Mouse (Mus musculus) thymus, adult 2 months (tissue): ENCODE measurements around the gene Supv3l1.

Experiments
- CTCF ChIP-seq: fragments of 200-500 bp; IDR thresholded peaks from 2 replicates; pipeline ENCODE4 v1.5.1; 2012; ENCODE audit warnings: mild to moderate bottlenecking, control low read depth, low read length, moderate library complexity, borderline replicate concordance; ENCODE audit not compliant: control insufficient read depth, poor library complexity, insufficient read depth; ENCODE audit errors: extremely low read depth
- POLR2A ChIP-seq: fragments of 200-500 bp; IDR thresholded peaks from 2 replicates; pipeline ENCODE4 v1.6.1; 2012; ENCODE audit warnings: mild to moderate bottlenecking, low read length, control low read depth, moderate library complexity; ENCODE audit not compliant: control insufficient read depth, poor library complexity, insufficient read depth; ENCODE audit errors: extremely low read depth

- no peak for TF ChIP-seq POLR2A
- peak; percentile 74; the same call in 1 of the 2 replicates for TF ChIP-seq CTCF
Measured at GRCm38 (mm10) chr10:62410943-62411342, 38.6 kb downstream of the Supv3l1 start.
